Mouse (Mus musculus) lung, embryonic 16.5 days (tissue): Measurements from ENCODE around the gene Nt5m. TPM values are rescaled to one million over a fixed set of nuclear protein-coding genes. Genes with fewer than 3 reads are reported as not detected.

ENCODE experiments used
- ATAC-seq: fragments of 200-750 bp; cut with Nextera tagmentation; 2 replicates; pipeline ENCODE4 v1.8.0; 2017; ENCODE audit warnings: low read depth, mild to moderate bottlenecking, moderate library complexity
- H3K27ac ChIP-seq: fragments of 300-500 bp; sonication (generic); 2 replicates; pipeline ENCODE4 v1.5.1; 2014; ENCODE audit warnings: mild to moderate bottlenecking, control low read depth, low read length
- H3K27me3 ChIP-seq: fragments of 300-500 bp; sonication (generic); 2 replicates; pipeline ENCODE4 v1.6.1; 2014; ENCODE audit warnings: low read depth, low read length, mixed read lengths; ENCODE audit not compliant: control insufficient read depth, insufficient read depth
- H3K36me3 ChIP-seq: fragments of 300-500 bp; sonication (generic); 2 replicates; pipeline ENCODE4 v1.6.1; 2014; ENCODE audit warnings: low read length; ENCODE audit not compliant: control insufficient read depth, insufficient read depth
- H3K4me1 ChIP-seq: fragments of 300-500 bp; sonication (generic); replicated peaks from 2 replicates; pipeline ENCODE4 v1.6.1; 2014; ENCODE audit warnings: low read length, mixed read lengths; ENCODE audit not compliant: control insufficient read depth, insufficient read depth
- H3K4me2 ChIP-seq: fragments of 300-500 bp; sonication (generic); 2 replicates; pipeline ENCODE4 v1.6.1; 2014; ENCODE audit warnings: low read depth, low read length, control low read depth
- H3K4me3 ChIP-seq: fragments of 300-500 bp; sonication (generic); 2 replicates; pipeline ENCODE4 v1.5.1; 2014; ENCODE audit warnings: mild to moderate bottlenecking, low read length, control low read depth
- H3K9ac ChIP-seq: fragments of 300-500 bp; sonication (generic); 2 replicates; pipeline ENCODE4 v1.6.1; 2014; ENCODE audit warnings: low read length, control low read depth
- H3K9me3 ChIP-seq: fragments of 300-500 bp; sonication (generic); 2 replicates; pipeline ENCODE4 v1.6.1; 2016; ENCODE audit warnings: low read length; ENCODE audit not compliant: control insufficient read depth
- WGBS: fragments of 180-500 bp; shearing (Covaris S2); extraction: QIAGEN DNeasy Blood & Tissue Kit; methylation state at CpG from one replicate; pipeline ENCODE4 v1.1.7; 2014; 5-methylcytosine and 5-hydroxymethylcytosine counted together
- polyA plus RNA-seq: library from polyadenylated mRNA; unstranded; fragments of >200 nt; fragmentation: Nextera tagmentation; extraction: Ambion mirVana; gene quantifications from 2 replicates; pipeline ENCODE4 v1.2.1, GENCODE M21; 2015

Gene Nt5m
- polyA plus RNA-seq, 1 experiment from 2014 or later, result 32.8 TPM

- Histone ChIP-seq H3K27me3 (no peaks in the 10 kb centered on the region), H3K9ac (no peak overlapping the region), H3K4me1 (peaks cover 5% of the 10 kb centered on the region; the same call in 1 of the 2 replicates), H3K4me2 (no peak overlapping the region), H3K9me3 (no peaks in the 10 kb centered on the region), H3K27ac (no peak overlapping the region), H3K4me3 (no peak overlapping the region), H3K36me3 (no peaks in the 10 kb centered on the region)
- no peak for ATAC-seq
- WGBS, result 67% methylated on average over 1 of the region's 1 CpGs
These were observed 72.3 kb downstream of the Nt5m start for GRCm38 (mm10) chr11:59911523-59911922.

GRCm38 (mm10) chr11:59913702-59914101, 74.5 kb downstream of the Nt5m start:
- Histone ChIP-seq H3K9me3 (no peaks in the 10 kb centered on the region), H3K4me3 (no peak overlapping the region), H3K9ac (no peak overlapping the region), H3K27ac (no peak overlapping the region), H3K27me3 (no peaks in the 10 kb centered on the region), H3K36me3 (no peaks in the 10 kb centered on the region), H3K4me1 (no peaks in the 10 kb centered on the region; the same call in 1 of the 2 replicates), H3K4me2 (no peak overlapping the region)
- ATAC-seq, result no peak
- WGBS, result 83% methylated on average over 4 of the region's 4 CpGs

DNA sequence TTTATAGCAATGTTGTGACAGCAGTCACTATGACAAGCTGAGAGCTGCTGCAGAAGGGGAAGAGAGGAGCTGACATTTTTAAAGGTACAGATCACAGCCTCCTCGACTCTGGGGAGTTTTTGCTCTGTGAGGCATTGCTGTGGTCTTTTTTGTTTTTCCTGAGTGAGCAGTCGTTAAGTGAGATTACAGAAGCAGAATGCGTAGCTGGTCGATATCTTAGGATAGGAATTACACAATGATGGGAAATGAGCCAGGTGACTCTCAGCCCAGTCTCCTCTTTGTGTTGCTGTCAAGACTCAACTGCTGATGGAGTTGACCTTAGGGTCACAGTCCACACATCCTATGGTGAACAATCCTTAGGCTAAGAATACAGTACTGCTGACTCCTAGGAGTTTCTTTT, 78.8 kb downstream of the Nt5m start:
- WGBS, result 24% methylated on average over 4 of the region's 4 CpGs
- Histone ChIP-seq H3K4me2 (no peak overlapping the region), H3K4me3 (no peak overlapping the region), H3K27me3 (no peaks in the 10 kb centered on the region), H3K9ac (no peak overlapping the region), H3K27ac (no peak overlapping the region), H3K9me3 (no peaks in the 10 kb centered on the region), H3K36me3 (no peaks in the 10 kb centered on the region), H3K4me1 (no peaks in the 10 kb centered on the region)
- ATAC-seq, result peak; percentile 45; the same call in 1 of the 2 replicates

- Histone ChIP-seq H3K4me2 (no peak overlapping the region), H3K9me3 (no peaks in the 10 kb centered on the region), H3K36me3 (no peaks in the 10 kb centered on the region), H3K27ac (no peak overlapping the region), H3K9ac (no peak overlapping the region), H3K4me1 (no peaks in the 10 kb centered on the region), H3K4me3 (no peak overlapping the region), H3K27me3 (no peaks in the 10 kb centered on the region)
- ATAC-seq, result no peak
- WGBS, result 49% methylated on average over 3 of the region's 3 CpGs
These were observed 80.2 kb downstream of the Nt5m start for GRCm38 (mm10) chr11:59919401-59919800.

DNA sequence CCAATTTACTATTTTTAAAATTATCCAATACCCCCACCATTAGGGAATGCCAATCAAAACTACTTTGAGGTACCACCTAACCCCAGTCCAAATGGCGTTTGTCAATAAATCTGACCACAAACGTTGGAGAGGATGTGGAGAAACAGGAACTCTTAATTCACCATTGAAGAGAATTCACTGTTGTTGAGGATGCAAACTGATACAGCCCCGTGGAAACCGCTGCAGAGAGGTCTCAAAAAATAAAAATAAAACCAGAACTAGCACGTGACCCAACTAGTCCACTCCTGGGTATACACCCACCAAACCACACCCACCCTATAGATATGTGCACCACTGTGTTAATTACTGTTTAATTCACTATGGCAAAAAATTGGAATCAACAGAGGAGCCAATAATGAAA, 81.1 kb downstream of the Nt5m start:
- no peaks in the 10 kb centered on the region for H3K27me3 ChIP-seq
- no peaks in the 10 kb centered on the region for H3K9me3 ChIP-seq
- H3K9ac ChIP-seq, result no peak overlapping the region
- no peaks in the 10 kb centered on the region for H3K4me1 ChIP-seq
- no peak overlapping the region for H3K4me2 ChIP-seq
- no peak overlapping the region for H3K27ac ChIP-seq
- ATAC-seq, result no peak
- 67% methylated on average over 5 of the region's 5 CpGs for WGBS
- no peak overlapping the region for H3K4me3 ChIP-seq
- H3K36me3 ChIP-seq, result no peaks in the 10 kb centered on the region

DNA sequence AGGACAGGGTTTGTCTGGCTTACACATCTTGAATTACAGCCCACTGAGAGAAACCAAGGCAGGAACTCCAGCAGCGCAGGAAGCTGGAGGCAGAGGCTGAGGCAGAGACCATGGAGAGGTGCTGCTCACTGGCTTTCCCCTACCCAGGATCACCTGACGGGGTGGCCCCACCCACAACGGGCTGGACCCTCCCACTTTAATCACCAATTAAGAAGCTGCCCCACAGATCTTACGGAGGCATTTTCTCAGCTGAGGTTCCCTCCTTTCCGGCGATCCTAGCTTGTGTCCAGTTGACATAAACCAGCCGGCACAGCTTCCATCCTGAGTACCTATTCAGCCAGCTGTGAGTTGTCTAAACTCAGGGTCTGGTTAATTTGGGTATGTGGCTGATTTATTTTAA, 82.0 kb downstream of the Nt5m start:
- no peak overlapping the region for H3K27ac ChIP-seq
- no peaks in the 10 kb centered on the region for H3K36me3 ChIP-seq
- H3K4me3 ChIP-seq, result no peak overlapping the region
- 0 out of 2 replicates have a peak overlapping the region, but pooled peaks have one; percentile 8 for H3K4me2 ChIP-seq
- WGBS, result 10% methylated on average over 7 of the region's 7 CpGs
- peak; percentile 36; the same call in 1 of the 2 replicates for ATAC-seq
- no peaks in the 10 kb centered on the region for H3K9me3 ChIP-seq
- H3K9ac ChIP-seq, result no peak overlapping the region
- H3K27me3 ChIP-seq, result no peaks in the 10 kb centered on the region
- no peaks in the 10 kb centered on the region for H3K4me1 ChIP-seq

- no peak overlapping the region for H3K27ac ChIP-seq
- no peak for ATAC-seq
- 40% methylated on average over 4 of the region's 4 CpGs for WGBS
- no peak overlapping the region for H3K4me3 ChIP-seq
- H3K9me3 ChIP-seq, result no peaks in the 10 kb centered on the region
- 0 out of 2 replicates have a peak, but pooled peaks cover 2% of the 10 kb centered on the region for H3K4me1 ChIP-seq
- H3K27me3 ChIP-seq, result no peaks in the 10 kb centered on the region
- no peak overlapping the region for H3K4me2 ChIP-seq
- H3K36me3 ChIP-seq, result no peaks in the 10 kb centered on the region
- no peak overlapping the region for H3K9ac ChIP-seq
These were observed 90.8 kb downstream of the Nt5m start for GRCm38 (mm10) chr11:59930031-59930430.

Other genes with a start within 250 kb of the Nt5m start
- not detected in 2 replicates for gene Olfr223, start 246.2 kb upstream of the Nt5m start, polyA plus RNA-seq
- 52.9 and 59.0 TPM in 2 replicates for gene Mprip, start 178.1 kb upstream of the Nt5m start, polyA plus RNA-seq
- gene Pld6, start 51.8 kb upstream of the Nt5m start, polyA plus RNA-seq, result 7.9 and 10.3 TPM in 2 replicates
- 28.1 and 32.1 TPM in 2 replicates for gene Flcn, start 29.4 kb upstream of the Nt5m start, polyA plus RNA-seq
- gene Cops3, start 391 bp downstream of the Nt5m start, polyA plus RNA-seq, result 189 and 199 TPM in 2 replicates
- gene Med9, start 108.8 kb downstream of the Nt5m start, polyA plus RNA-seq, result 45.6 and 49.6 TPM in 2 replicates
- 2.9 and 3.2 TPM in 2 replicates for gene Rasd1, start 125.5 kb downstream of the Nt5m start, polyA plus RNA-seq
- 6.5 and 8.0 TPM in 2 replicates for gene Pemt, start 207.0 kb downstream of the Nt5m start, polyA plus RNA-seq